Mouse (Mus musculus): ENCODE results near the gene Gm19345.

DNA sequence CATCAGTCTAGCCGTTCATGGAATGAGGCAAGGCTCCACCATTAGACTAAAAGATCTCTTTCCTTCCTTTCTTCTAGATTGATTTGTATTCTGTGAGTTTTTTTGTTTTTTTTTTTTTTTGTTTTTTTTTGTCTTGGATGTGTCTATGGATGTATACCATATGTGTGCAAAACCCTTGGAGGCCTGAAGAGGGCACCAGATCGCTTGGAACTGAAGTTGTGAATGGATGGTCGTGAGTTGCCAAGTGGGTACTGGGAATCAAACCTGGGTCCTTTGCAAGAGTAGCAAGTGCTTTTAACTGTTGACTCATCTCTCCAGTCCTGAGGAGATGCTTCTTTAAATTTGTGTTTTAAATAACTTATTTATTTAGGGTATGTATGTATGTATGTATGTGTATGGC lies 17.7 kb upstream of the Gm19345 start:
- TF ChIP-seq HCFC1 (IDR thresholded peaks at IDR 0.05; ENCODE audit: borderline replicate concordance, insufficient read depth, low read length) (no peak), ZNF384 (IDR thresholded peaks at IDR 0.05; ENCODE audit: low read depth, low read length) (no peak), MAFK (IDR thresholded peaks at IDR 0.05; ENCODE audit: insufficient read depth, low read depth, low read length) (no peak), ZC3H11A (IDR thresholded peaks at IDR 0.05; ENCODE audit: borderline replicate concordance, low read depth, low read length) (no peak)
